Mouse (Mus musculus): ENCODE measurements around the gene Def6. TPM values are rescaled to one million over a fixed set of nuclear protein-coding genes. Genes with fewer than 3 reads are reported as not detected.

Def6 gene
- polyA plus RNA-seq, 1 experiment from 2014 or later, result 3.5 TPM

DNA sequence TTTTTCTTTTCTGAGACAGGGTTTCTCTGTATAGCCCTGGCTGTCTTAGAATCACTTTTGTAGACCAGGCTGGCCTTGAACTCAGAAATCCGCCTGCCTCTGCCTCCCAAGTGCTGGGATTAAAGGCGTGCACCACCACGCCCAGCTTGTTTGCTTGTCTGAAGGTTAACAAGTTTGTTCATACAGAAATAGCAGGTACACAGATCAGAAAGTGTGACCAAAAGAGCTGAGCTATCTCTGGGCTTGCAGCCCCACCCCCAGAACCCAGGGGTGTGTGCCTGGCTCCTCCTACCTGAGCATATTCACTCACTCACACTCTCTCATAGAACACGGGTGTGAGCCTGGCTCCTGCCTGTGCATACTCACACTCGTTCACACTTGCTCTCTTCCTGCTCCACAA lies 59.7 kb downstream of the Def6 start:
- ATAC-seq (ENCODE audit: low FRiP score, low TSS enrichment) (no peak), DNase-seq (no peak)
- no peaks in the 10 kb centered on the region for H3K9me3 ChIP-seq (ENCODE audit: control insufficient read depth, low read length)
- no peak overlapping the region for H3K4me3 ChIP-seq (replicated peaks; ENCODE audit: low read depth, low read length)
- H3K4me2 ChIP-seq (ENCODE audit: low read length), result no peak overlapping the region
- no peaks in the 10 kb centered on the region for H3K4me1 ChIP-seq (ENCODE audit: control insufficient read depth, insufficient read depth, low read length)
- no peak overlapping the region for H3K9ac ChIP-seq (replicated peaks; ENCODE audit: low read length)
- no peak overlapping the region for H3K27ac ChIP-seq (replicated peaks; ENCODE audit: low read depth, low read length)
- H3K36me3 ChIP-seq (ENCODE audit: control insufficient read depth, insufficient read depth, low read length), result no peaks in the 10 kb centered on the region
- 91% methylated on average over 5 of the region's 5 CpGs for WGBS
- no peaks in the 10 kb centered on the region for H3K27me3 ChIP-seq (ENCODE audit: control insufficient read depth, insufficient read depth, low read length)

DNA sequence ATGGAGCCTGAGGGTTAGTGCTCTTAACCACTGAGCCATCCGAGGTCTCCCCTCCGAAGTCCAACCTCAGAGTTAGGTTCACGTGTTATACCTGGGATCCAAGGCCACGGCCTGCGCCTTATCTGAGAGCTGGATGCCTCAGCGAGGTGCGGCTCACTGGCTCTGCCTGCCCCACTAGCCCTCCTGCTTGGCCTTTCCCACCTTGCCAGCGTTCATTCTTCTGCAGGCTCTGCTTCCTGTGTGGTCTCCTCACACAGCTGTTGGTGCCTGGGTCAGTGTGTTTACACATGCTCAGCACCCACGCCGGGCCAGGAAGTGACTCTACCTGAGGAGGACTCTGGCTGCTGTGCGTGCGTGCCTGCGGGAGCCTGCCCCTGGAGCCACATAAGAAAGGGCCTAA lies 62.6 kb downstream of the Def6 start:
- ATAC-seq (ENCODE audit: low FRiP score, low TSS enrichment) (no peak), DNase-seq (no peak)
- Histone ChIP-seq H3K9ac (replicated peaks; ENCODE audit: low read length) (no peak overlapping the region), H3K4me2 (ENCODE audit: low read length) (no peak overlapping the region), H3K36me3 (ENCODE audit: control insufficient read depth, insufficient read depth, low read length) (no peaks in the 10 kb centered on the region), H3K4me3 (replicated peaks; ENCODE audit: low read depth, low read length) (no peak overlapping the region), H3K4me1 (ENCODE audit: control insufficient read depth, insufficient read depth, low read length) (no peaks in the 10 kb centered on the region), H3K9me3 (ENCODE audit: control insufficient read depth, low read length) (no peaks in the 10 kb centered on the region), H3K27me3 (ENCODE audit: control insufficient read depth, insufficient read depth, low read length) (no peaks in the 10 kb centered on the region), H3K27ac (replicated peaks; ENCODE audit: low read depth, low read length) (no peak overlapping the region)
- WGBS, result 89% methylated on average over 13 of the region's 13 CpGs

DNA sequence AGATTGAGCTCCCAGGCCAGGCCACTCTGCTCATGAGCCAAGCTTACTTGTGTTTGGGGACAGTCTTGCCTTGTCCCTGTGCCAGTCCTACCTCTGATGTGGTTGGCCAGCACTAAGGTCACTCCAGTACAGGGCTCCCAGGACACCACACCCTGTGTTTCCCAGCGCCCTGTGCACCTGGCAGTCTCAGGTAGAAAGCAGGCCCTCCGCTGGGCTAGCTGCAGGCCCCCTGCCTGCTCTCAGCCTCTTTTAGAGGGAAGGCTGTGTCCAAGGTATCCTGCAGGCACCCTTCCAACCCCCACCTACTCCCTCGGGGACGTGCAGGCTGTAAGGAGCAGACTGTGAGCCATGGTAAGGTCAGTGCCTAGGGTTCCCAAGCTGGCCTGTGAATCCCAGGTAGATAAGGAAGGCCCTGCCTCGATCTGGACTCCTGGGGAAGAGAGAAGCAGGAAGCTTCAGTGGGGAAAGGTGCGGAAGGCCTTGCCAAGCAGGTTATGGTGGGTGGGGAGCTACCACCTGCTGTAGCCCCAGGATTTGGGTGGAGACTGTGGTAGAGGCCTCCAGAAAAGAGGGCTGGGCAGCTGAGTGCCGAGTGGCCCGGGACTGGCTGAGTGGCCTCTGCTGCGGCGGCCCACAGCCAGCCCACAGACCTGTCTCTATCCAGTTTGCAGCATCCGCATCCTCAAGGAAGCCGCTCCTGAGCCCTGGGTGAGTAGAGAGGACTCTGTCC lies 64.1 kb downstream of the Def6 start:
- Histone ChIP-seq H3K27me3 (ENCODE audit: control insufficient read depth, insufficient read depth, low read length) (no peaks in the 10 kb centered on the region), H3K36me3 (ENCODE audit: control insufficient read depth, insufficient read depth, low read length) (no peaks in the 10 kb centered on the region), H3K4me1 (ENCODE audit: control insufficient read depth, insufficient read depth, low read length) (no peaks in the 10 kb centered on the region), H3K9me3 (ENCODE audit: control insufficient read depth, low read length) (no peaks in the 10 kb centered on the region), H3K27ac (replicated peaks; ENCODE audit: low read depth, low read length) (no peak overlapping the region), H3K4me3 (replicated peaks; ENCODE audit: low read depth, low read length) (no peak overlapping the region), H3K4me2 (ENCODE audit: low read length) (no peak overlapping the region), H3K9ac (replicated peaks; ENCODE audit: low read length) (no peak overlapping the region)
- no peak for ATAC-seq (ENCODE audit: low FRiP score, low TSS enrichment)
- 78% methylated on average over 12 of the region's 12 CpGs for WGBS
- no peak for DNase-seq

DNA sequence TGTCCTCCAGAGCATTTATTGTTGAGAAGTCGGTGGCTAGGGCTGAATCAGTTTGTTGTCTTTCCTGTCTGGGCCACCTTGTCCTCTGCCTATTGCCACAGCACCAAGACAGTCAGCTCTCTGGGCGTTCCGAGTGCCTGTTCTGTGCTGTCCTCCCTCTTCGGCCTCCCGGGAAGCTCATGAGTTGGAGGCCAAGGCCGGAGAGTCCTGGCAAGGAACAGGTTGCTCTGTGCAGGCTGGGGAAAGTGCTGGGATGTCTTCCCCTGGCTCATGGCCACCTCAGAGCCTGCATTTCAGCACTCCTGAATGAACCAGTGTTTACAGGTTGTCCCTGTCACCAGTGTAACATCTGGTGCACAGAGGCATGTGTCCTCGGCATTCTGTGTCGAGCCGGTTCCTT lies 64.7 kb downstream of the Def6 start:
- Histone ChIP-seq H3K9ac (replicated peaks; ENCODE audit: low read length) (no peak overlapping the region), H3K36me3 (ENCODE audit: control insufficient read depth, insufficient read depth, low read length) (no peaks in the 10 kb centered on the region), H3K27ac (replicated peaks; ENCODE audit: low read depth, low read length) (no peak overlapping the region), H3K9me3 (ENCODE audit: control insufficient read depth, low read length) (no peaks in the 10 kb centered on the region), H3K27me3 (ENCODE audit: control insufficient read depth, insufficient read depth, low read length) (no peaks in the 10 kb centered on the region), H3K4me1 (ENCODE audit: control insufficient read depth, insufficient read depth, low read length) (0 out of 2 replicates have a peak, but pooled peaks cover under 1% of the 10 kb centered on the region), H3K4me3 (replicated peaks; ENCODE audit: low read depth, low read length) (no peak overlapping the region), H3K4me2 (ENCODE audit: low read length) (no peak overlapping the region)
- WGBS, result 87% methylated on average over 9 of the region's 9 CpGs
- no peak for DNase-seq
- ATAC-seq (ENCODE audit: low FRiP score, low TSS enrichment), result no peak

DNA sequence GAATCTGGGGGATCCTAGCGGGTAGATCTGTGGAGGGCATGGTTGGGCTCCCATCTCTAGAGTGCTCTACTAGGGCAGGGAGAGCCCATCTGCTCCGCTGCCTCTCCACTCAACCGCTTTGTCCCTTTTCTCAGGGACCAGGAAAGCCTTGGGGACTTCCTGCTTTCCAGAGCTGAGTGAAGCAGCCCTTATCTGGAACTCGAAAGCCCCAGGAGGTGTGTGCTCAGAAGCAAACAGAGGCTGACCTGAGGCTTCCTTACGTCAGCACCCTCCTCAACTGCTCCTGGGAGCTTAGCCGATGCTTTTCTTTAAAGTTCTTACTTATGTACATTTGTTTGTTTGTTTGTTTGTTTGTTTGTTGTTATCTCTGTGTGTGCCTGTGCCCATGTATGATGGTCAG lies 65.3 kb downstream of the Def6 start:
- DNase-seq, result no peak
- no peak overlapping the region for H3K27ac ChIP-seq (replicated peaks; ENCODE audit: low read depth, low read length)
- WGBS, result 86% methylated on average over 6 of the region's 6 CpGs
- ATAC-seq (ENCODE audit: low FRiP score, low TSS enrichment), result no peak
- H3K4me1 ChIP-seq (ENCODE audit: control insufficient read depth, insufficient read depth, low read length), result 0 out of 2 replicates have a peak, but pooled peaks cover 4% of the 10 kb centered on the region
- no peak overlapping the region for H3K9ac ChIP-seq (replicated peaks; ENCODE audit: low read length)
- H3K4me2 ChIP-seq (ENCODE audit: low read length), result no peak overlapping the region
- H3K36me3 ChIP-seq (ENCODE audit: control insufficient read depth, insufficient read depth, low read length), result no peaks in the 10 kb centered on the region
- no peaks in the 10 kb centered on the region for H3K9me3 ChIP-seq (ENCODE audit: control insufficient read depth, low read length)
- H3K4me3 ChIP-seq (replicated peaks; ENCODE audit: low read depth, low read length), result no peak overlapping the region
- H3K27me3 ChIP-seq (ENCODE audit: control insufficient read depth, insufficient read depth, low read length), result no peaks in the 10 kb centered on the region

DNA sequence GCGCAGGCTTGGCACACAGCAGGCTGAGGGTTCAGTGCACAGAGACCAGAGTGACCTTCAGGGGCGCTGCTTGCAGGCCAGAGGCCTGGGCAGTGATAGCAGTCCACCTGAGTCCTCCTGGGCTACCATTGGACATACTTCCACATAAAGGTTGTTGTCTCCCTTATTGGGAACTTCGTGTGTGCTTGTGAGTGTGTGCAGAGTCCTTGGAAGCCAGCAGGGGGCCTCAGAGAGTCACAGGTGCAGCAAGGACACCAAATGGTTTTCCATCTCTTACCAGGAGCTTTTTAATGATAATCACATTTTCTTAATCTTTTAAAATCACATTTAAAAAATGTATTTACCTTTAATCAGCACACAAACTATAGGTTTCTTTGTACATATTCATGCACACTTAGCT lies 67.2 kb downstream of the Def6 start:
- ATAC-seq (ENCODE audit: low FRiP score, low TSS enrichment) (no peak), DNase-seq (no peak)
- H3K27ac ChIP-seq (replicated peaks; ENCODE audit: low read depth, low read length), result no peak overlapping the region
- H3K36me3 ChIP-seq (ENCODE audit: control insufficient read depth, insufficient read depth, low read length), result no peaks in the 10 kb centered on the region
- 77% methylated on average over 3 of the region's 3 CpGs for WGBS
- H3K9ac ChIP-seq (replicated peaks; ENCODE audit: low read length), result no peak overlapping the region
- H3K4me2 ChIP-seq (ENCODE audit: low read length), result no peak overlapping the region
- H3K27me3 ChIP-seq (ENCODE audit: control insufficient read depth, insufficient read depth, low read length), result no peaks in the 10 kb centered on the region
- peaks cover 4% of the 10 kb centered on the region; the same call in 1 of the 2 replicates for H3K4me1 ChIP-seq (ENCODE audit: control insufficient read depth, insufficient read depth, low read length)
- no peaks in the 10 kb centered on the region for H3K9me3 ChIP-seq (ENCODE audit: control insufficient read depth, low read length)
- no peak overlapping the region for H3K4me3 ChIP-seq (replicated peaks; ENCODE audit: low read depth, low read length)

DNA sequence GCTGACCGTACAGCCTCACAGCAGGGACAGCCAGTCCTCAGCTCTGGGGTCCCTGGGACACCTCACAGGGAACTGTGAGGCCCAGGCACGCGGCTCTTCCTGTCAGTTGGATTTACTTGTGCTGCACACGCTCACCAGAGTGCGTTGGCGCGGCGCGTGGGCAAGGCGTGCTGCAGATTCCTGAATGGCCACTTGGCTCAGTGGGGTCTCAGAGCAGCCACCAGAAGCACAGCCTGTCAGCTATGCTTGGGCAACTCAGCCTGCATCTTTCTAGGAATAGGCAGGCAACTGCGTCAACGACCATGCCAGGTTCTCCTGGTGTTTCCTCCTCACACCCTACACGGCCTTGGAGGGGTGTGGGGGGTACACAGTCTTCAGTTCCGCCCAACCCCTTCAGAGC lies 69.6 kb downstream of the Def6 start:
- no peak overlapping the region for H3K9ac ChIP-seq (replicated peaks; ENCODE audit: low read length)

DNA sequence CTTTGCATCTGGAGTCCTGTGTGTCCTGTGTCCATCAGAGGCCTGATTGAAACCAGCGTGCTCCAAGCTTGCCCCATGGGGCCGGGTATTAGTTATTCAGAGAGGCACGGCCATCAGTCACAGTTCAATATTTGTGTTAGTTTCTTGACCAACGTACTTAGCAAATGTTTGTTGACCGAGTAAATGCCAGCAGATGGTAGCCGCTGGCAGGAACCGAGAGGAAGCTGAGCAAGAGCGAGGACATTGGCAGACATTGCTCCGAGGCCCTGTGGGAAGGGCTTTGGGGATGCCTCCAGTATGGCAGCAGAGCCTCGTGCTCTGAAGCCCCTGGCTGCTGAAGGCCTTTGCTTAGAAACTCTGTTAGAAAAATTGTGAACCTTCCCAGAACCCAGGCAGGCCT lies 70.1 kb downstream of the Def6 start:
- 69% methylated on average over 10 of the region's 10 CpGs for WGBS
- ATAC-seq (ENCODE audit: low FRiP score, low TSS enrichment) (no peak), DNase-seq (no peak)
- Histone ChIP-seq H3K27ac (replicated peaks; ENCODE audit: low read depth, low read length) (no peak overlapping the region), H3K9me3 (ENCODE audit: control insufficient read depth, low read length) (no peaks in the 10 kb centered on the region), H3K9ac (replicated peaks; ENCODE audit: low read length) (no peak overlapping the region), H3K4me1 (ENCODE audit: control insufficient read depth, insufficient read depth, low read length) (peaks cover 7% of the 10 kb centered on the region; the same call in 1 of the 2 replicates), H3K4me2 (ENCODE audit: low read length) (no peak overlapping the region), H3K27me3 (ENCODE audit: control insufficient read depth, insufficient read depth, low read length) (no peaks in the 10 kb centered on the region), H3K4me3 (replicated peaks; ENCODE audit: low read depth, low read length) (no peak overlapping the region), H3K36me3 (ENCODE audit: control insufficient read depth, insufficient read depth, low read length) (no peaks in the 10 kb centered on the region)

More for the DNA sequence above, 69.6 kb downstream of the Def6 start:
- Histone ChIP-seq H3K9me3 (ENCODE audit: control insufficient read depth, low read length) (no peaks in the 10 kb centered on the region), H3K27me3 (ENCODE audit: control insufficient read depth, insufficient read depth, low read length) (no peaks in the 10 kb centered on the region), H3K4me1 (ENCODE audit: control insufficient read depth, insufficient read depth, low read length) (peaks cover 7% of the 10 kb centered on the region; the same call in 1 of the 2 replicates), H3K36me3 (ENCODE audit: control insufficient read depth, insufficient read depth, low read length) (no peaks in the 10 kb centered on the region), H3K4me2 (ENCODE audit: low read length) (no peak overlapping the region), H3K27ac (replicated peaks; ENCODE audit: low read depth, low read length) (no peak overlapping the region), H3K4me3 (replicated peaks; ENCODE audit: low read depth, low read length) (no peak overlapping the region)
- DNase-seq (no peak), ATAC-seq (ENCODE audit: low FRiP score, low TSS enrichment) (no peak)
- 80% methylated on average over 14 of the region's 14 CpGs for WGBS

DNA sequence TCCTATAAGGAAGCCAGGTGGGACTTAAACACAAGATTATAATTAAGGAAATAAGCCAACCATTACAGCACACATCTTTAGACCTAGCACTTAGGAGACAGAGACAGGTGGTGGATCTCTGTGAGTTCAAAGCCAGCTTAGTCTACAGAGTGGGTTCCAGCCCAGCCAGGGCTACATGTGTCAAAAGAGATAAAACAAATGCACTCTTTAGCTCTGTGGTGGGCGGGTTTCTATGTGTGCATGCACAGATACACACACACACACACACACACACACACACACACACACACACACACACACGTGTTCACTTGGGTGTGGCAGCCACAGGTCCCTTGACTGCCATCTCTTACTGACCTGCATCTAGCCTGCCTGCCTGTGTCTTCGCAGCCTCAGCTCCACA lies 70.6 kb downstream of the Def6 start:
- ATAC-seq (ENCODE audit: low FRiP score, low TSS enrichment) (no peak), DNase-seq (no peak)
- WGBS, result 97% methylated on average over 3 of the region's 3 CpGs
- Histone ChIP-seq H3K9ac (replicated peaks; ENCODE audit: low read length) (no peak overlapping the region), H3K4me2 (ENCODE audit: low read length) (no peak overlapping the region), H3K36me3 (ENCODE audit: control insufficient read depth, insufficient read depth, low read length) (no peaks in the 10 kb centered on the region), H3K9me3 (ENCODE audit: control insufficient read depth, low read length) (no peaks in the 10 kb centered on the region), H3K27me3 (ENCODE audit: control insufficient read depth, insufficient read depth, low read length) (no peaks in the 10 kb centered on the region), H3K27ac (replicated peaks; ENCODE audit: low read depth, low read length) (no peak overlapping the region), H3K4me3 (replicated peaks; ENCODE audit: low read depth, low read length) (no peak overlapping the region), H3K4me1 (ENCODE audit: control insufficient read depth, insufficient read depth, low read length) (peaks cover 7% of the 10 kb centered on the region; the same call in 1 of the 2 replicates)
